Mouse (Mus musculus): ENCODE results near the gene Atg2b. TPM values are rescaled to one million over a fixed set of nuclear protein-coding genes. Genes with fewer than 3 reads are reported as not detected.
A peak's percentile ranks its signal among the peaks of the same experiment; 100 is the strongest.

Atg2b gene
- 10 to 100 TPM; 26.2 to 29.8 TPM for total RNA-seq (2021)
- long read RNA-seq, experiment 1, partial matches to known transcripts: 3 of 3 reads
- long read RNA-seq, experiment 1, other reads (novel, unspliced or antisense): 0 of 3 reads
- long read RNA-seq, experiment 2, partial matches to known transcripts: 0 of 1 reads
- long read RNA-seq, experiment 2, other reads (novel, unspliced or antisense): 1 of 1 reads

DNA sequence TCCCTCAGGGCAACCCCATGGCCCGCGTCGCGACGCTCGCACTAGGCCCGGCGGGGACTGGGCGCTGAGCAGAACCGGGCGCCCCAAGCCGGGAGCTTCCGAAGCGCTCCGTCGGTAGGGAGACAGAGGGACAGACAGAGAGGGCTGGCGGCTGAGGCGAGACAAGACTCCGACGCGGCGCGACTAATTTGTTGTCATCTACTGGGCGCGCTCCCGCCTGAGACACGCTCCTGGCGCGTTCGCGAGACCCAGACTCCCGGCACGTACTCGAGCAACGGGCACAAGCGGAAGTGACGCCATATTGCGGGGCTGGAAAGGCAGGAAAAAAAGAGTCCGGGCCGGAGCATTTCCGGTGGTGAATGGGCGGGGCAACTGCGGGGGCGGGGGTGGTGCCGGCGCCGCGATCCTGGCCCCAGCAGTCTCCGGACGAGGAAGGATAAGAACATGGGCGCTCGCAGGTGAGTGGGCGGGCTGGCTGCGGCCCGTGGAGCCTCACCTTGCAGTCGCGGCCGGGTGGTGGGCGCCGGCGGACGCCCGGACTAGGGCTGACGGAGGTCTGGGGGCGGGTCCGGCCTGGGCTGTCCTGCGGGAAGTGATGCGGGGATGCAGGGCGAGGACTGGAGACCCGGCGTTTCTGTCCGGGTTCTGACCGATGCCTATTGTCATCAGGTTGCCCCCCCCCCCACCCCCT lies at the start of gene Atg2b:
Atg2b (minus strand) TSS at position 211 of the 691 bp plus-strand sequence.
- peak; percentile 97 to 98 for DNase-seq

DNA sequence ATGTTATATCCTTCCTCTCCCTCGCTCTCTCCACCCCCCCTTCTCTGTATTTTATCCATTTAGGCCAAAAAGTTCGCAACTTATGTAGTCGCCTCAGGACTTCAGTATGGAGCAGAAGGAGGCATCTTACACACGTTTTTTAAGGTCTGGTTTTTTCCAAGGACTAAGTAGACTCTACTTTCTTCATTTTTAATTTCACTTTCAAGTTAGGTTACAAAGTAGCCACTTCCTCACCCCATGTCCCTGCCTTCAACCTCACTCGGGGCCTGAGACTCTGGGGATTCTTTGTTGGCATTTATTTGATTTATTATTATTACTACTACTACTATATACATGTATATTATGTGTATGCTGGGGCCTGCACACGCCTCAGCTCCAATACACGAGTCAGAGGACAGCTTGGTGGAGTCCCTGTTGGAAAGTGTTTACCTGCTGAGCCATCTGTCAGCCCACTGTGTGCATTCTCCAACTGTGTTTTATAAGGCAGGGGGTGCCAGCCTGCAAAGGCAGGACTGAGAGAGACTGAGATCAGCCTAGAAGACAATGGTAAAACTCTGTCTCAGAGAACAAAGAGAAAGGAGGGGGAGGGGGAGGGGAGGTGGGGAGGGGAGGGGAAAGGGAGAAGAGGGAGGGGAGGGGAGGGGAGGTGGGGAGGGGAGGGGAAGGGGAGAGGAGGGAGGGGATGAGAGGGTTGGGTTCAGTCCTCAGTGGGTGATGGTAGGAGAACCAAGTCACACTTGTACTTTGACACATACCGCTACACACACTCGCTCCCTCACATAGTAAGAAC lies 48.6 kb upstream of the Atg2b start:
- no peak for DNase-seq

- DNase-seq: no peak
Measured at GRCm38 (mm10) chr12:105730851-105731460, 45.9 kb upstream of the Atg2b start.

DNA sequence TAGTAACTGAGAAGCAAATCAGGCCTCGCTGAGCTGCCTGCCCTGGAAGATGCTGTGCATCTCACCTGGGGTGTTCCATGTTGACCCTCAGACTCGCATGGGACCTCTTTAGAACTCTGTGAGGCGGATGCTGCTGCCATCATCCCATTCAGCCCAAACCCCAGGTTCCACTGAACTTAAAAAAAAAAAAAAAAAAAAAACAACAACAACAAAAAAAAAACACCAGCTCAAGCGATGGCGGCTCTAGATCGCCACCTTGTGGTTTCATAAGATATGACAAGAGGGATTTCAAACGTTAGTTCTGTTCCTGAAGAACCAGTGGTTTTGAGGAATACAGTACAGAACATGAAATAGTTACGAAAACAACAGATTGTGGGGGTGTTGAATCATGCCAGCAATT lies 43.0 kb upstream of the Atg2b start:
- peak in 1 of 2 experiments; percentile 41 for DNase-seq

DNA sequence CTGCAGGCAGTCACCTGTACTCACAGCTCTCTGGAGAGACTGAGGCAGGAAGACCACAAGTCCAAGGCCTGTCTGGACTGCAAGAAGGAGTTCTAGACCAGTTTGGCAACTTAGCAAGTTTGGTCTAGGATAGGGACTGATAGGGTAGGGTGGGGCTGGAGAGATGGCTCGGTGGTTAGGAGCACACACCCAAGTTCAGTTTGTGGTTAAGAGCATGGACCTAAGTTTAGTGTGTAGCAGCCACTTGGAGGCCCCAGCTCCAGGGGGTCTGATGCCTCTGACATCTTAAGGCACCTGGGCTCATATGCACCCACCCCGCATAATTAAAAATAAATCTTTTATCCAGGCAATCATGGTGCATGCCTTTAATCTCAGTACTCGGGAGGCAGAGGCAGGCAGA lies 42.3 kb upstream of the Atg2b start:
- no peak for DNase-seq

- peak; percentile 17 to 35 for DNase-seq
Measured at GRCm38 (mm10) chr12:105725736-105726135, 40.7 kb upstream of the Atg2b start.

GRCm38 (mm10) chr12:105724616-105725015 lies 39.6 kb upstream of the Atg2b start:
- no peak for DNase-seq

DNA sequence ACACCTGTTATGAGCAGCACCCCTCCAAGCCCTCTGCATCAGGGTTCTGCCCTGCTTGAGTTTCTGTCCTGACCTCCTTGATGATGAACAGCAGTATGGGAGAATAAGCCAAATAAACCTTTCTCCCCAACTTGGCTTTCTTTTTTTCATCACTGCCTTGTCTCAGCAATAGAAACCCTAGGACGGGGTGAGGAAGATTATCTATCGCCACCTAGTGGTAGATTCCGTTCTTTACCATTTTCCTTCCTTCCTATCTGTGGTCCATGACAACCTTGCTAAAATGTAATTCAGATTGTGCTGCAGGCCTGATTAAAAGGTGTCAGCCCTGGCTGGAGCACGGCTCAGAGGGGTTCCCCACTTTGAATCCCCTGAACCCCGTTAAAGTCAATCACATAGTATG lies 37.6 kb upstream of the Atg2b start:
- peak in 1 of 2 experiments; percentile 12 for DNase-seq

GRCm38 (mm10) chr12:105721452-105722132 lies 36.6 kb upstream of the Atg2b start:
- no peak for DNase-seq

- no peak for DNase-seq
Measured at GRCm38 (mm10) chr12:105720196-105720595, 35.2 kb upstream of the Atg2b start.

DNA sequence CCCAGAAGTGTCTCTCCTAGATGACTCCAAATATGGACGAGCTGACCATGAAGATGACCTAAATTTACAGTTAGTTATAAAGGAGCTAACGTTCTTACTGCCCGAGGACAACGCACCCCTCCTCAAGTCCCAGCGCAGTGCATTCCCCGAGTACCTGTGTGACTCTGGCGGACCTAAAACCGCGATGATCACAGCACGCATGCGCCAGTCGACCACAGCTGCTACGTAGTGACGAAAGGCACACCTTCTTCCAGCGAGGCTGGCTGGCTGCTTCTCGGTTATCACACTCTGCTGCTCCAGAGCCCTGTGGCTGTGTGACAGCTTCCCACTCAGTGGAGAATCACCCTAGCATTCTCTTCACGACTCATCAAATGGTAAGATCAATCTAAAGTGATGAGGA lies 33.6 kb upstream of the Atg2b start:
- DNase-seq: peak; percentile 53 to 58

DNA sequence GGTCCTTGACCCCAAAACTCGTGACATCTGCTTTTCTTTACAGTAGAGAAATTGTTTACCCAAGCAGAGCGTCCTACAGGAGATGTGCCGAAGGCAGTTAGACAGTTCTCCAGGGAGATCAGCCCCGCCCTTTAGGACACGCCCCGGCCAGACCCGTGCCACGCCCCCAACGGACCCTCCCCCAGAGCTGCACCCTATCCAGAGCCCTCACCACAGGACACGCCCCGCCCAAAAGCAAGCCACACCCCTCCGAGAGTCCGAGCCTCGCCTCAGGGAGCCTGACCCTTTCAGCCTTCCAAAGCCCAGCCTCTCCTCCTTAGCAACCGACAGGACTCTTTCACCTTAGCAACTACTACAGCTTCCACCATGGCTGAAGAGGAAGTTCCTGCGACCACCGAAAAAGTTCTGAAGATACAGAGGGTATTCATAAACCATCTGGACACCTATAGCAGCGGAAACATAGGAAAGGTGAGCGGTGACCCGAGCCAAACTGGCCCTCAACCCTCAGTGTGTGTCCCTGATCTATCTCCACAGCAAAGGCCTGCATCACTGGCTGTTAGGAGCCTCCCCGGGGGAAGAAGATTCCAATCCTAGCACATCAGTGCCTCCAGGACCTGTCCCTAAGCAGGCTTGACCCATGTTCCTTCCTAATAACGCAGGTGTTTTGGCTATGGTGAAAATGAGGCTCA lies 20.9 kb upstream of the Atg2b start, which contains the start of gene Ak7:
Ak7 (plus strand) TSS at position 178 of the 689 bp plus-strand sequence.
- peak; percentile 84 to 88 for DNase-seq

- DNase-seq: no peak
Measured at GRCm38 (mm10) chr12:105700433-105700832, 15.4 kb upstream of the Atg2b start.

- no peak for DNase-seq
Measured at GRCm38 (mm10) chr12:105697104-105697780, 12.2 kb upstream of the Atg2b start.

DNA sequence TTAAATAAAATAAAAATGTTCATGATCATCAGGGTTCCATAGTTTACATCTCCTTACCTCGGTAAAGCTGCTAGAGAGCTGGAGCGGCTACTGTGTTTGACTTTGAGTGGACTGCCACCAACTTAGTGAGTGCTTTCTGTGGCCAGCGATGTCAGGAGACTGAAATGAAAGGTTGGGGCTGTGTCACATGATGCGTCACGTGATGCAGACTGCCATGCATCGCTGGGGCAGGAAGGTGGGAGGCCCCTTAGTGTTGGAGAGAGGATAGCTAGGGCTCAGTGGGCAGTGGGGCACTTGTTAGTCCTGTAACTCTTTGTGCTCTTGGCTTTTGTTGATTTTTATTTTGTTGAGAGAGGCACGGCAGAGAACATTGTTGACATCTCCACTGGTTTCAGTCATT lies 10.8 kb upstream of the Atg2b start:
- DNase-seq: no peak

GRCm38 (mm10) chr12:105694021-105694420 lies 9.0 kb upstream of the Atg2b start:
- DNase-seq: peak; percentile 25 to 33

- no peak for DNase-seq
Measured at GRCm38 (mm10) chr12:105689435-105689834, 4.4 kb upstream of the Atg2b start.

DNA sequence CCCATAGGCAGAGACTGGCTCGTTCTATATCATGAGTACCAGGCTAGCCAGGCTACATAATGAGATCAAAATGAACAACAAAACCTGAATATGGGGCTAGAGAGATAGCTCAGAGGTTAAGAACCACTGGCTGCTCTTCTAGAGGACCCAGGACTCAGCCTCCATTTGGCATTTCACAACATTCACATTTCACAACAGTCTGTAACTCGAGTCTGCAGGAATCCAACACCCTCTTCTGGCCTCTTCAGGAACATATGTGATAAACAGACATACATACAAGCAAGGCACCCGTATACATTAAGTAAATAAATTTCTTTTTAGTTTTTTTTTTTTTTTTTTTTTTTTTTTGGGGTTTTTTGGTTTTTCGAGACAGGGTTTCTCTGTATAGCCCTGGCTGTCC lies 3.5 kb upstream of the Atg2b start:
- DNase-seq: no peak

DNA sequence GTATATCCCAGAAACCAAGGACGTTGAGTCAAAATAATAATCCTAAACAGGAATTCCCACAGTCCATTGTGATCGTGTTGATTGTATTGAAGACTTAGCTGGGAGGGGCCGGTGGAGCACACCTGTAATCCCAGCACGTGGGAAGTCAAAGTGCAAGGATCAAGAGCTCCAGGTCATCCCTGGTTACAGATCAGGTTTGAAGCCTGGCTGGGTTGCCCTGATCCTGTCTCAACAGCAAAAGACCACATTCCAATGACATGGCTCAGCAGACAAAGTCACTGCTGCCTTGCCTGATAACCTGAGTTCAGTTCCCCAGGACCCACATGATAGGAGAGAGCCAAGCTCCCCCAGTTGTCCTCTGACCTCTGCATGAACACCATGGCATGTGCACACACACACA lies 2.4 kb upstream of the Atg2b start:
- no peak for DNase-seq

GRCm38 (mm10) chr12:105686791-105687190 lies 1.8 kb upstream of the Atg2b start:
- DNase-seq: no peak

All from adrenal gland, postnatal 36 days (tissue).